Mouse (Mus musculus) intestine, embryonic 14.5 days (tissue): ENCODE results near the gene Limk2. TPM values are rescaled to one million over a fixed set of nuclear protein-coding genes. Genes with fewer than 3 reads are reported as not detected.

ENCODE experiments used
- ATAC-seq: fragments of 200-750 bp; cut with Nextera tagmentation; replicated peaks from 2 replicates; pipeline ENCODE4 v1.8.0; 2017; ENCODE audit warnings: low read depth, moderate number of reproducible peaks, moderate TSS enrichment, moderate library complexity; ENCODE audit not compliant: low FRiP score, low TSS enrichment
- DNase-seq: peaks from one replicate; pipeline ENCODE4 v3.0.0-alpha.2; 2018; ENCODE audit warnings: low spot score
- H3K27ac ChIP-seq: fragments of 300-500 bp; sonication (generic); 2 replicates; pipeline ENCODE4 v1.5.1; 2014; ENCODE audit warnings: low read depth, mild to moderate bottlenecking, control low read depth
- H3K27me3 ChIP-seq: fragments of 300-500 bp; sonication (generic); replicated peaks from 2 replicates; pipeline ENCODE4 v1.6.1; 2014; ENCODE audit warnings: low read length, control low read depth; ENCODE audit not compliant: control insufficient read depth, insufficient read depth
- H3K36me3 ChIP-seq: fragments of 300-500 bp; sonication (generic); 2 replicates; pipeline ENCODE4 v1.6.1; 2014; ENCODE audit warnings: low read length, control low read depth; ENCODE audit not compliant: control insufficient read depth, insufficient read depth
- H3K4me1 ChIP-seq: fragments of 300-500 bp; sonication (generic); replicated peaks from 2 replicates; pipeline ENCODE4 v1.6.1; 2014; ENCODE audit warnings: low read length, control low read depth, mixed read lengths; ENCODE audit not compliant: control insufficient read depth, insufficient read depth
- H3K4me2 ChIP-seq: fragments of 300-500 bp; sonication (generic); 2 replicates; pipeline ENCODE4 v1.6.1; 2014; ENCODE audit warnings: low read length
- H3K4me3 ChIP-seq: fragments of 300-500 bp; sonication (generic); 2 replicates; pipeline ENCODE4 v1.5.1; 2014; ENCODE audit warnings: low read depth, low read length, control low read depth, mixed read lengths
- H3K9ac ChIP-seq: fragments of 300-500 bp; sonication (generic); 2 replicates; pipeline ENCODE4 v1.6.1; 2014; ENCODE audit warnings: mild to moderate bottlenecking, low read length
- H3K9me3 ChIP-seq: fragments of 300-500 bp; sonication (generic); 2 replicates; pipeline ENCODE4 v1.6.1; 2016; ENCODE audit warnings: low read length, control low read depth; ENCODE audit not compliant: control insufficient read depth
- WGBS: fragments of 180-500 bp; shearing (Covaris S2); extraction: QIAGEN DNeasy Blood & Tissue Kit; methylation state at CpG from one replicate; pipeline ENCODE4 v1.1.7; 2014; 5-methylcytosine and 5-hydroxymethylcytosine counted together
- polyA plus RNA-seq: library from polyadenylated mRNA; unstranded; fragments of >200 nt; fragmentation: Nextera tagmentation; extraction: Ambion mirVana; gene quantifications from 2 replicates; pipeline ENCODE4 v1.2.1, GENCODE M21; 2014

The Limk2 gene
- polyA plus RNA-seq, 1 experiment from 2014 or later: 62.8 TPM

GRCm38 (mm10) chr11:3371599-3372295 lies 37.2 kb downstream of the Limk2 start:
- peaks cover 41% of the 10 kb centered on the region for H3K4me1 ChIP-seq
- DNase-seq: no peak
- H3K27me3 ChIP-seq: no peaks in the 10 kb centered on the region
- peak overlapping the region; percentile 36; the same call in 1 of the 2 replicates for H3K27ac ChIP-seq
- peak overlapping the region; percentile 53; the same call in 1 of the 2 replicates for H3K9ac ChIP-seq
- no peak; the same call in 1 of the 2 replicates for ATAC-seq
- 27% methylated on average over 7 of the region's 7 CpGs for WGBS
- H3K36me3 ChIP-seq: no peaks in the 10 kb centered on the region
- no peaks in the 10 kb centered on the region for H3K9me3 ChIP-seq
- H3K4me3 ChIP-seq: peak overlapping the region; percentile 39
- peak overlapping the region; percentile 82 for H3K4me2 ChIP-seq

- H3K4me2 ChIP-seq: peak overlapping the region; percentile 82
- no peaks in the 10 kb centered on the region for H3K27me3 ChIP-seq
- 3% methylated on average over 27 of the region's 27 CpGs for WGBS
- peak overlapping the region; percentile 53 for H3K9ac ChIP-seq
- no peaks in the 10 kb centered on the region for H3K9me3 ChIP-seq
- peak overlapping the region; percentile 36; the same call in 1 of the 2 replicates for H3K27ac ChIP-seq
- DNase-seq (peak; percentile 89), ATAC-seq (peak; percentile 89)
- H3K36me3 ChIP-seq: no peaks in the 10 kb centered on the region
- H3K4me3 ChIP-seq: peak overlapping the region; percentile 39
- H3K4me1 ChIP-seq: peaks cover 41% of the 10 kb centered on the region
These were observed 37.9 kb downstream of the Limk2 start for GRCm38 (mm10) chr11:3370928-3371598.

GRCm38 (mm10) chr11:3370162-3370561 lies 38.8 kb downstream of the Limk2 start:
- Histone ChIP-seq H3K27ac (no peak overlapping the region), H3K9ac (no peak overlapping the region), H3K9me3 (no peaks in the 10 kb centered on the region), H3K4me3 (no peak overlapping the region), H3K27me3 (no peaks in the 10 kb centered on the region), H3K36me3 (no peaks in the 10 kb centered on the region), H3K4me2 (peak overlapping the region; percentile 82; the same call in 1 of the 2 replicates), H3K4me1 (peaks cover 41% of the 10 kb centered on the region)
- ATAC-seq (no peak), DNase-seq (no peak)
- 74% methylated on average over 2 of the region's 2 CpGs for WGBS

GRCm38 (mm10) chr11:3369449-3369848 lies 39.5 kb downstream of the Limk2 start:
- Histone ChIP-seq H3K4me3 (no peak overlapping the region), H3K27ac (no peak overlapping the region), H3K9ac (no peak overlapping the region), H3K4me1 (peaks cover 34% of the 10 kb centered on the region), H3K27me3 (no peaks in the 10 kb centered on the region), H3K9me3 (no peaks in the 10 kb centered on the region), H3K4me2 (no peak overlapping the region), H3K36me3 (no peaks in the 10 kb centered on the region)
- no peak for ATAC-seq
- no peak for DNase-seq
- WGBS: 77% methylated on average over 5 of the region's 5 CpGs

GRCm38 (mm10) chr11:3368983-3369382 lies 40.0 kb downstream of the Limk2 start:
- ATAC-seq: 0 out of 2 replicates have a peak, but pooled peaks have one; percentile 4
- Histone ChIP-seq H3K4me1 (peaks cover 30% of the 10 kb centered on the region), H3K9ac (no peak overlapping the region), H3K27ac (no peak overlapping the region), H3K27me3 (no peaks in the 10 kb centered on the region), H3K36me3 (no peaks in the 10 kb centered on the region), H3K4me2 (no peak overlapping the region), H3K9me3 (no peaks in the 10 kb centered on the region), H3K4me3 (no peak overlapping the region)
- no peak for DNase-seq
- 43% methylated on average over 7 of the region's 7 CpGs for WGBS

GRCm38 (mm10) chr11:3366411-3366810 lies 42.6 kb downstream of the Limk2 start:
- ATAC-seq (no peak), DNase-seq (no peak)
- no peak overlapping the region for H3K27ac ChIP-seq
- no peak overlapping the region for H3K4me2 ChIP-seq
- no peaks in the 10 kb centered on the region for H3K27me3 ChIP-seq
- H3K9ac ChIP-seq: no peak overlapping the region
- H3K36me3 ChIP-seq: 0 out of 2 replicates have a peak, but pooled peaks cover 3% of the 10 kb centered on the region
- H3K4me3 ChIP-seq: no peak overlapping the region
- 96% methylated on average over 7 of the region's 7 CpGs for WGBS
- H3K9me3 ChIP-seq: no peaks in the 10 kb centered on the region; the same call in 1 of the 2 replicates
- peaks cover 17% of the 10 kb centered on the region for H3K4me1 ChIP-seq

GRCm38 (mm10) chr11:3362854-3363253 lies 46.1 kb downstream of the Limk2 start:
- Histone ChIP-seq H3K36me3 (peaks cover 28% of the 10 kb centered on the region), H3K27ac (no peak overlapping the region), H3K4me1 (no peaks in the 10 kb centered on the region), H3K9me3 (no peaks in the 10 kb centered on the region; the same call in 1 of the 2 replicates), H3K27me3 (no peaks in the 10 kb centered on the region), H3K4me2 (no peak overlapping the region), H3K9ac (no peak overlapping the region), H3K4me3 (no peak overlapping the region)
- WGBS: 77% methylated on average over 3 of the region's 3 CpGs
- no peak for DNase-seq
- no peak for ATAC-seq

GRCm38 (mm10) chr11:3352990-3353585 lies 55.9 kb downstream of the Limk2 start:
- Histone ChIP-seq H3K9ac (no peak overlapping the region), H3K4me2 (no peak overlapping the region), H3K27ac (no peak overlapping the region), H3K4me3 (no peak overlapping the region), H3K27me3 (no peaks in the 10 kb centered on the region), H3K36me3 (peaks cover 63% of the 10 kb centered on the region), H3K4me1 (peaks cover 11% of the 10 kb centered on the region), H3K9me3 (no peaks in the 10 kb centered on the region)
- 53% methylated on average over 18 of the region's 18 CpGs for WGBS
- ATAC-seq (no peak), DNase-seq (no peak)
